Mouse (Mus musculus) CH12.LX (cell line): ENCODE data around the gene Galk2. TPM values are rescaled to one million over a fixed set of nuclear protein-coding genes. Genes with fewer than 3 reads are reported as not detected.

Source experiments
- DNase-seq: peaks from one replicate; pipeline ENCODE4 v3.0.0-alpha.2; 2013; ENCODE audit errors: extremely low read depth
- H3K27ac ChIP-seq: 2 replicates; pipeline ENCODE4 v1.5.1; 2012; ENCODE audit warnings: low read depth, mild to moderate bottlenecking, control low read depth, moderate library complexity; ENCODE audit not compliant: insufficient read depth
- H3K27me3 ChIP-seq: replicated peaks from 2 replicates; pipeline ENCODE3; 2012; ENCODE audit warnings: inconsistent platforms
- H3K36me3 ChIP-seq, 2 experiments: replicated peaks in 1 of 2; 2 replicates each; pipeline versions ENCODE3 to v1.6.1; 2012; ENCODE audit warnings: inconsistent platforms in 1 of 2, low read length in 1 of 2, mild to moderate bottlenecking in 1 of 2, mixed read lengths in 1 of 2, moderate library complexity in 1 of 2; ENCODE audit not compliant: control insufficient read depth in 1 of 2, insufficient read depth in 1 of 2
- H3K4me1 ChIP-seq, 2 experiments: 2 replicates each; pipeline ENCODE4 v1.6.1; 2012; ENCODE audit warnings: inconsistent platforms in 1 of 2, moderate library complexity in 1 of 2; ENCODE audit not compliant: insufficient read depth in 2 of 2, control insufficient read depth in 1 of 2
- H3K4me2 ChIP-seq: 2 replicates; pipeline ENCODE4 v1.6.1; 2012; ENCODE audit warnings: low read depth, mild to moderate bottlenecking, control low read depth; ENCODE audit not compliant: poor library complexity, insufficient read depth, severe bottlenecking
- H3K4me3 ChIP-seq, 3 experiments: fragments of 150-350 bp in 1 of 3; sonication (generic) in 1 of 3; replicated peaks in 1 of 3; 2 replicates each; pipeline versions ENCODE3 to v1.5.1; 2011 to 2012; ENCODE audit warnings: low read depth in 2 of 3, low read length in 2 of 3, mild to moderate bottlenecking in 2 of 3, moderate library complexity in 2 of 3, control low read depth in 1 of 3, improper control_type of control experiment in 1 of 3, inconsistent platforms in 1 of 3, mixed read lengths in 1 of 3; ENCODE audit not compliant: poor library complexity in 1 of 3
- H3K79me2 ChIP-seq: replicated peaks from 2 replicates; pipeline ENCODE4 v1.6.1; 2012; ENCODE audit warnings: mild to moderate bottlenecking, moderate library complexity; ENCODE audit not compliant: control insufficient read depth, poor library complexity, insufficient read depth, severe bottlenecking; ENCODE audit errors: extremely low read depth
- H3K9ac ChIP-seq: 2 replicates; pipeline ENCODE4 v1.6.1; 2012; ENCODE audit warnings: low read depth, mild to moderate bottlenecking, control low read depth, moderate library complexity; ENCODE audit not compliant: insufficient read depth
- H3K9me3 ChIP-seq: replicated peaks from 2 replicates; pipeline ENCODE3; 2012; ENCODE audit warnings: low read length, inconsistent platforms, mixed read lengths
- BHLHE40 ChIP-seq: IDR thresholded peaks from 2 replicates; pipeline ENCODE4 v1.6.1; 2011; ENCODE audit warnings: mild to moderate bottlenecking, low read depth, low read length, improper control_type of control experiment
- CHD1 ChIP-seq: IDR thresholded peaks from 2 replicates; pipeline ENCODE4 v1.6.1; 2012; ENCODE audit warnings: low read depth, low read length, improper control_type of control experiment, inconsistent platforms
- EP300 ChIP-seq: IDR thresholded peaks from 2 replicates; pipeline ENCODE4 v1.6.1; 2011; ENCODE audit warnings: low read length, improper control_type of control experiment
- ETS1 ChIP-seq: conservative IDR thresholded peaks from 2 replicates; pipeline ENCODE4 v1.6.1; 2012; ENCODE audit warnings: low read depth, mild to moderate bottlenecking, inconsistent platforms, low read length, improper control_type of control experiment, moderate library complexity
- GABPA ChIP-seq: IDR thresholded peaks from 2 replicates; pipeline ENCODE4 v1.6.1; 2012; ENCODE audit warnings: low read depth, low read length, improper control_type of control experiment, inconsistent platforms; ENCODE audit not compliant: insufficient replicate concordance
- IRF4 ChIP-seq: IDR thresholded peaks from 2 replicates; pipeline ENCODE4 v1.6.1; 2014; ENCODE audit warnings: low read depth, mild to moderate bottlenecking, inconsistent platforms, low read length, improper control_type of control experiment
- JUN ChIP-seq: IDR thresholded peaks from 2 replicates; pipeline ENCODE4 v1.6.1; 2011; ENCODE audit warnings: low read depth, mild to moderate bottlenecking, low read length, improper control_type of control experiment, moderate library complexity; ENCODE audit not compliant: insufficient read depth
- JUND ChIP-seq: conservative IDR thresholded peaks from 2 replicates; pipeline ENCODE4 v1.6.1; 2011; ENCODE audit warnings: low read depth, low read length, improper control_type of control experiment
- KAT2A ChIP-seq: IDR thresholded peaks from 2 replicates; pipeline ENCODE4 v1.6.1; 2012; ENCODE audit warnings: low read length, improper control_type of control experiment, inconsistent platforms; ENCODE audit not compliant: insufficient replicate concordance
- MAX ChIP-seq: IDR thresholded peaks from 2 replicates; pipeline ENCODE4 v1.6.1; 2011; ENCODE audit warnings: low read length, improper control_type of control experiment
- MEF2A ChIP-seq: IDR thresholded peaks from 2 replicates; pipeline ENCODE4 v1.6.1; 2014; ENCODE audit warnings: low read depth, mild to moderate bottlenecking, inconsistent platforms, low read length, improper control_type of control experiment, borderline replicate concordance
- MYC ChIP-seq: IDR thresholded peaks from 2 replicates; pipeline ENCODE4 v1.6.1; 2011; ENCODE audit warnings: low read depth, mild to moderate bottlenecking, improper control_type of control experiment, low read length
- NELFE ChIP-seq: IDR thresholded peaks from 2 replicates; pipeline ENCODE4 v1.6.1; 2011; ENCODE audit warnings: low read depth, low read length, improper control_type of control experiment
- NRF1 ChIP-seq: IDR thresholded peaks from 2 replicates; pipeline ENCODE4 v1.6.1; 2014; ENCODE audit warnings: low read depth, mild to moderate bottlenecking, inconsistent platforms, low read length, improper control_type of control experiment, moderate library complexity
- PAX5 ChIP-seq: IDR thresholded peaks from 2 replicates; pipeline ENCODE4 v1.6.1; 2012; ENCODE audit warnings: low read length, inconsistent platforms, mixed read lengths
- POLR2AphosphoS2 ChIP-seq: IDR thresholded peaks from 2 replicates; pipeline ENCODE4 v1.6.1; 2011; ENCODE audit warnings: low read depth, low read length, improper control_type of control experiment
- RAD21 ChIP-seq: IDR thresholded peaks from 2 replicates; pipeline ENCODE4 v1.6.1; 2011; ENCODE audit warnings: low read depth, mild to moderate bottlenecking, low read length, improper control_type of control experiment, moderate library complexity
- SMC3 ChIP-seq: IDR thresholded peaks from 2 replicates; pipeline ENCODE4 v1.6.1; 2011; ENCODE audit warnings: low read depth, low read length, improper control_type of control experiment
- TCF12 ChIP-seq: IDR thresholded peaks from 2 replicates; pipeline ENCODE4 v1.6.1; 2014; ENCODE audit warnings: low read depth, mild to moderate bottlenecking, inconsistent platforms, low read length, improper control_type of control experiment
- UBTF ChIP-seq: IDR thresholded peaks from 2 replicates; pipeline ENCODE4 v1.6.1; 2012; ENCODE audit warnings: low read depth, mild to moderate bottlenecking, inconsistent platforms, low read length, improper control_type of control experiment, moderate library complexity
- USF1 ChIP-seq: IDR thresholded peaks from 2 replicates; pipeline ENCODE4 v1.6.1; 2014; ENCODE audit warnings: low read depth, mild to moderate bottlenecking, inconsistent platforms, low read length, improper control_type of control experiment
- USF2 ChIP-seq: conservative IDR thresholded peaks from 2 replicates; pipeline ENCODE4 v1.6.1; 2011; ENCODE audit warnings: low read depth, low read length, improper control_type of control experiment
- ZNF384 ChIP-seq: IDR thresholded peaks from 2 replicates; pipeline ENCODE4 v1.6.1; 2012; ENCODE audit warnings: low read depth, low read length, improper control_type of control experiment, inconsistent platforms
- dilution Hi-C: fragments of 300-500 bp; cut with MboI; formaldehyde crosslinking; loops from 2 replicates; pipeline ENCODE4 v1.14.3; 2020; ENCODE audit warnings: low sequenced_read_pairs; ENCODE audit not compliant: extremely low pct_unique_long_range_greater_than_20kb, extremely low pct_ligation_motif_present
- in situ Hi-C: fragments of 300-500 bp; cut with MboI; formaldehyde crosslinking; loops from 3 replicates; pipeline ENCODE4 v1.14.3; 2019; ENCODE audit warnings: low sequenced_read_pairs, low pct_ligation_motif_present, low pct_unique_long_range_greater_than_20kb, mixed read lengths
- polyA plus RNA-seq: library from polyadenylated mRNA; unstranded; fragments of >175 nt; gene quantifications from 2 replicates; pipeline ENCODE4 v1.2.1, GENCODE M21; 2012; ENCODE audit warnings: low read depth; ENCODE audit not compliant: insufficient read length
- total RNA-seq, 2 experiments: library from RNA; depleted of rRNA; stranded (reverse); fragments of 300-350 nt in 1 of 2; fragments of >200 nt in 1 of 2; gene quantifications; 2 replicates each; pipeline ENCODE4 v1.2.3; 2012 to 2014

Gene Galk2
- total and polyA plus RNA-seq, 3 experiments, result 36.7 to 59.9 (median 41.8) TPM

DNA sequence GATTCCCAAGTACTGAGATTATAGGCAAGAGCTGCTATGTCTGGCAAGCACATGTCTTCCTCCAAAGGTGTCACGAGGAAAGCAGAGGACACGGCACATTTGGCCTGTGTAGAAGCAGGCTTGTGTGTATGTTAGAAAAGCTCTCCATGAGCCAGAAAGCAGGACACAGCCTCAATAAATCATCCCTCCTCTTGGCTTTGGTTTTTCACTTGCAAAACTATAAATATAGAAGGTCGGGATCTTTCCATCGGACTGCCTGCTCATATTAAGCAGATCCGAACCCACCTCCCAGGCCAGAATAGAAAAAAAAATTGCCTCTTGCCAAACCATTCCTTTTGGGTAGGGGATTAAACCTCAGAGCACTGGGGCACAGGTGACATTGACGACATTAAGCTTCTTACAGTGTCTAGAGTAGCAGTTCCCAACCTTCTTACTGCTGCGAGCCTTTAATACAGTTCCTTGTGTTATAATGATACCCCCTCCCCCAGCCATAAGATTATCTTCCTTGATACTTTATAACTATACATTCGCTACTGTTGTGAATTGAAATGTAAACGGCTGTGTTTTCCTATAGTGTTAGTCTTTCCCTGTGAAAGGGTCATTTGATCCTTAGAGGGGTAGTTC, 44.8 kb upstream of the Galk2 start:
- H3K4me2 ChIP-seq, result no peak overlapping the region
- no peaks in the 10 kb centered on the region for H3K9me3 ChIP-seq
- H3K27me3 ChIP-seq, result no peaks in the 10 kb centered on the region
- in situ Hi-C loops (no loop called here), dilution Hi-C loops (no loop called here)
- no peak overlapping the region for H3K4me3 ChIP-seq
- DNase-seq, result no peak
- no peaks in the 10 kb centered on the region; a peak in 1 of 4 replicates for H3K4me1 ChIP-seq
- no peaks in the 10 kb centered on the region for H3K79me2 ChIP-seq
- H3K9ac ChIP-seq, result no peak overlapping the region
- TF ChIP-seq NELFE, result no peak
- no peak for TF ChIP-seq IRF4
- TF ChIP-seq ETS1, result no peak
- no peak for TF ChIP-seq SMC3
- no peak for TF ChIP-seq EP300
- TF ChIP-seq UBTF, result no peak
- TF ChIP-seq JUND, result no peak
- no peak for TF ChIP-seq POLR2AphosphoS2
- no peak overlapping the region for H3K27ac ChIP-seq
- H3K36me3 ChIP-seq, result no peaks in the 10 kb centered on the region

DNA sequence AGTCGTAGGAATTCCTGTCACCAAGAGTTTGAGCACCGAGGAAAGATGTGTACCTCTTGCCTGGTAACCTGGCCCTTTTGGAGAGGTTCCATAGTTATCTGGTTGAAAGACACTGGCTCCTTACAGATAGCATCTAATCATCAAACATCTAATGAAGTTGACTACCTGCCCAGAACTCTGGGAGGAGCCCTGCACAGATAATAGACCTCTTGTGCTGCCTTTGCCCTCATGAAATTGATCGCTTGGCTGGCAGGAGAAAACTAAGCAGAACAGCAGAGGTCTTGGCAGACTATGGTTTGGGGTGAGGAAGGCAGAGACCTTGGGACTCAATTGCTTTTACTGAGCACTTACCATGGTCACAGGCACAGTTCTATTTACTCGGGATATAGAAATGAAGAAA, 38.5 kb upstream of the Galk2 start:
- in situ Hi-C loops, result no loop called here
- Histone ChIP-seq H3K9me3 (no peaks in the 10 kb centered on the region), H3K36me3 (no peaks in the 10 kb centered on the region), H3K79me2 (no peaks in the 10 kb centered on the region), H3K4me3 (no peak overlapping the region), H3K27ac (no peak overlapping the region), H3K9ac (no peak overlapping the region), H3K4me1 (no peaks in the 10 kb centered on the region), H3K4me2 (no peak overlapping the region), H3K27me3 (no peaks in the 10 kb centered on the region)
- DNase-seq, result no peak
- dilution Hi-C loops, result no loop called here
- TF ChIP-seq PAX5, result no peak
- TF ChIP-seq KAT2A, result no peak
- TF ChIP-seq JUND, result no peak
- no peak for TF ChIP-seq JUN
- no peak for TF ChIP-seq NRF1

DNA sequence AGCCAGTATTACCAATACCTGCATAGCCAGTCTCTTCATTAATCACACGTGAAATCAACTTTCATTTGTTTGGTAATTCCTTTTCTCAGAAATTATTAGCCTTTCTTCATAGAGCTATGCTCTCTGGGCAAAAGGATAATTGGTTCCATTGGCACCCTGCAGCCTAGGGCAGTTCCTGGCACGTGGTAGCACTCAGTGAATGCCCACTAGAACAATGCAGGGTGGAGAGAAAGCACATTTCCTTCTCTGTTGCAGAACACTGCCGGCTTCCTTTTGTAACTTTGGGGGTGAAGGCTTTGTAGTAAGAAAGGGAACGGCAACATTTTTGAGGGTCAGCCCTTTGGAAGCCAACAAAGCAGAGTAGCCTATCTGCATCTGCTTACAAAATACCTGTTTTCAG, 32.7 kb upstream of the Galk2 start:
- no peak for TF ChIP-seq MYC
- no peak for TF ChIP-seq SMC3
- TF ChIP-seq RAD21, result no peak
- TF ChIP-seq TCF12, result no peak
- TF ChIP-seq PAX5, result no peak
- no peak for TF ChIP-seq NELFE
- TF ChIP-seq CHD1, result no peak
- no peak for TF ChIP-seq ETS1
- TF ChIP-seq MEF2A, result no peak
- TF ChIP-seq MAX, result no peak
- no peak for TF ChIP-seq KAT2A
- TF ChIP-seq ZNF384, result no peak
- no peak for TF ChIP-seq USF2
- no peak for TF ChIP-seq NRF1
- TF ChIP-seq GABPA, result no peak
- TF ChIP-seq USF1, result no peak
- no peak for TF ChIP-seq JUND
- TF ChIP-seq BHLHE40, result no peak
- TF ChIP-seq IRF4, result no peak
- Histone ChIP-seq H3K4me3 (no peak overlapping the region), H3K79me2 (no peaks in the 10 kb centered on the region), H3K27me3 (no peaks in the 10 kb centered on the region), H3K27ac (no peak overlapping the region), H3K9me3 (no peaks in the 10 kb centered on the region), H3K4me2 (no peak overlapping the region), H3K9ac (no peak overlapping the region), H3K36me3 (peaks cover 4 to 34% of the 10 kb centered on the region in 2 experiments), H3K4me1 (no peaks in the 10 kb centered on the region)
- in situ Hi-C loops (loop anchor here (5.0 kb wide), 1 partner anchor 34 kb away; no protein-coding TSS in a partner anchor), dilution Hi-C loops (no loop called here)
- DNase-seq, result no peak
